Mouse (Mus musculus): ENCODE measurements around the gene Ncoa1.

Ncoa1 gene

DNA sequence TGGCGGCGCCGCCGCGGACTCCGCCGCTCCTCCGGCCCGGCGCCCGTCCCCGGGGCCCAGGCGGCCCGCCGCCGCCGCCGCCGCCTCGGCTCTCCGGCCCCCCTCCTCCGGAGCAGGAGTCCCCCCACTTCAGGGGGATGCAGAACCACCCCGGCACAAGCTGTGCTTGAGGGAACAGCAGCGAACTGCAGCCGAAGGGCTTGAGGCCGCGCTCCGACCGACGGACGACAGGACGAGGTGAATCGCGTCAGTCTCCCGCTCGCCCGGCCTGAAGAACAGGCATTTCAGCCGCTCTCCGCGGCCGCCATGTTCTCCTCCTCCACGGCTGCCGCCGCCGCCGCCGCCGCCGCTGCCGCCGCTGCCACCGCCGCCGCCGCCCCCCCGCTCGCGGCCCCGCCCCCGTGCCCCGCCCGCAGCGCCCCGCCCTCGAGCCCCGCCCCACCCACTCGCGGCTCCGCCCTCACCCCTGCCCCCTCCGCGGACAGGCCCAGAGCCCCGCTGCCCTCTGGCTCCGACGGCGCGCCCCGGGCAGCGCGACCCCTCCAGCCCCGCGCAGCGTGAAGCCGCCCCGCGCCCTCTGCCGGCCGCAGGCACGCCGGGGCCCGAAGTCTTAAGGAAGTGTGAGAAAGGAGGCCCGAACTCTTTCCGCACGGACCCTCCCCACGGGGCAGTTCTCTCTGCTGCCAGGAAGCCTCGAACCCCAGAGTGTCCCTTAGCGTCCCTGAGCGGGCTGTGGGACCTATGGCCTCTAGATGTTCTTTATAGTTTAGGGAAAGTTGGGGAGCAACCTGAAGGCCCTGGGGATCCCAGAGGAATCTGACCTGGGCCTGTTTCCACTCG lies at the start of gene Ncoa1:
Gene Ncoa1, minus strand, starts transcription at position 351 of the 840 bp plus-strand sequence.
- DNase-seq = peak; percentile 83

DNA sequence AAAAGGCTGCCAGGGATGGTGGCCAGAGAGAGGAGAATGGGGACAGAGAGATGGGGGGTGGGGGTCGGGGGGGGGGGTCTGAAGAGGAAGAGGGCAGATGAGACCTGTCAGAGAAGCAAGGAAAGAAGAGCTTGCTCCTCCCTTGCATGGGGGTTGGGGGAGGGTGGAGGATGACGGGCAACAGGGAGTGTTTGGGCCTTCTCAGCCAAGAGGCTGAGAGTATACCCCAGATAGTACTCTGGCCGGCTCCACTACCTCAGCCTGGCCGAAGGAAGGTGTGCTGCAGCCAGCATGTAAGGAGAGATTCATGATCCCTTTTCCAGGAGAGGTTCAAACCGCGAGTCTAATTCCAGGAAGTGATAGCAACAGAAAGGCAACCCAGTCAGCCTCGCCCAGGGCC lies 47.6 kb upstream of the Ncoa1 start:
- no peak for DNase-seq

DNA sequence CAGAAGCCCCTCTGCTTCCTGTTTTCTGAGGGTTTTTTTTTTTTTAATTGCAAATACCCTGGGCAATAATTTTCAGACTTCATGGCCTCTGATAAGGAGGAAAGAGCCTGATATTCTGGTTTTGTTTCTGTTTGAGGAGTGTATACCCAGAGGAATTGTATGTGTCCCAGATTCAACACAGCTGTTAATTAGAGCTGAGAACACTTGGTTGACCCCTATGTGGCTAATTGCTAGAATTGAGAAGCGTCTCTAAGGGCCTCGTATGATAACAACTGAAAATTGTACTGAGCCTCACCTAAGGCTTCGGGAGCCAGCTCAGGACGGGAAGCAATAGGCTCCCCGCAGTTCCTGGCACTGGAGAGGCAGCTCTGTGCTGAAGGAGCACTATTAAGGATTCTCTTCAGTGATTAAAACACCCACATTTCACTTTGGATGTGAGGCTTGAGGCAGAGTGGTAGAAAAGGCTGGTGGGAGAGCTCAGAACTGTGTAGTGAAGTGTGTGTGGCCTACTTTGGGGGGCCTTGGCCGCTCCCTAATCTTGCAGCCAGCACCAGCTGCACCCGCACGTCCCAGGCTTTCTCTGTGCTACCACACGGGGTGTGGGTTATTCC lies 46.8 kb upstream of the Ncoa1 start:
- DNase-seq = no peak

DNA sequence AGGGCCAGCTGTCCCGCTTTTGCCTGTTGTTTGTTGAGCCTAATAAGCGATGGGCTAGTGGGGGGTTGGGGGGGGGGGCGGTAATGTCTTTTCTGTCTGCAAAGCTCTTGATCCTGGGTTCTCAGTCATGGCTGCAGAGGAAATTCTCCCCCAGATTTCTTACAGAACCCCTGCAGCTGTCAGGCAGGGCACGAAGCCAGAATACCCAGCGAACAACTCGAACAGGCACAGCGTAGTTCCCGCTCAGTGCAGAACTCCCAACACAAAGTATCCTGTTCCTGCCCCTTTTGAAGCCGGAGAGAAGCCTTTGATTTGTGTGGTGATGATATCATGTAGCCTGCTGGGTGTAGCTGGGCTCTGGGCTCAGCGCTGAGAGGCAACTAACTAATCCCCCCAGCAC lies 46.2 kb upstream of the Ncoa1 start:
- DNase-seq = peak; percentile 29

DNA sequence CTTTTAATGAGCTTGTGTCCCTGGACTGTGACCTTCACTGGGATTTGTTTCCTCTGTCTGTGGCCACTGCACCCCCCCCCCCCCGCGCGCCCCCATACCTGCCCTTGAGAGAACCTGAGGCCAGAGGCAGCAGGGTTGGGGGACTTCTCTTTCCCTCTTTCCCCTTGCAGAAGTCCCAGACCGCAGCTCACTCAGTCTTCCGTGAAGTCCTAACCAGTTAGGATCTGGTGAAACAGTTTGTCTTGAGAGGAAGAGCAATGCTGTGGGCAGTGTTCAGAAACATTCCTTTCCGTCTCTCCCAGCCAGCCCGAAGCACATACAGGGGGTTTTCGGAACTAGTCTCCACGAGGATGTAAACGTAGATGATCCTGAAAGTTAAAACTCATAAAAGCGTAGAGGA lies 42.0 kb upstream of the Ncoa1 start:
- DNase-seq = no peak

DNA sequence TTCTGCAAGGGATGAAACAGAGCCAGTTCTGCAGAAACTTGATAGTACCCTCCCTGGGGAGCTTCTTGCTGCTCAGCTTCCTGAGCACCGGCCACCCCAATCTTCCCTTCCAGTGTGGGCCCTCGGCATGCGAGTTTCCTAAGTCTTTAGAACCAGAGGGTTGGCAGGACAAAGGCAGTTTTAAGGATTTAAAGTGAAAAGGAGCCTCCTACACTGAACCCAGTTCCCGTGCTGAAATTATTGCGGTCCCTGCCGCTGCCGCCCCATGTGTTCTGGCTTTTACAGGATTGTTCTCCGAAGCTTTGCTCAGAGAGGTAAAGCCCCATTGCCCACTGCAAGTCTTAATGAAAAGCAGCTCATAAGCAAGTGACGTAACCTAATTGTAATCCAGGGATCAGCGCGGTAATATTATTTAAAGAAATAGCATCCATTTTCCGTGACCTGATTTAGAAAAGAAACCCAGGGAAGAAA lies 32.6 kb upstream of the Ncoa1 start:
- DNase-seq = no peak

DNA sequence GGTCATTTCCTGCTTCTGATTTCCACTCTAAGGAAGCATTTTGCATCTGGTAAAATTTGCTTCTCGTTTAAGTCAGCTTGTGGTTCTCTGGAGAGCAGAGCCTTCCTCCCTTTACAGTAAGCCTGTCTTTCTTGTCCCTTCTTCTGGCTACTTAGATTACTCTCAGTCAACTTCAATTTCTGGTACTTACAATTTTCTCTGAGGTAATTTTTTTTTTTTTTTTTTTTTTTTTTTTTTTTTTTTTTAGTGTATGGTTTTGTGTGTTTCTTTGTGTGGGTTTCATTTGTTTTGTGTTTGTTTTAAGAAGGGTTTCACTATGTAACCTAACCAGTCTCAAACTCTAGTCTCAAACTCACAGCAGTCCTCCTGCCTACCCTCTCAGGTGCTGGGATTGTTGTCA lies 31.2 kb upstream of the Ncoa1 start:
- DNase-seq = no peak

DNA sequence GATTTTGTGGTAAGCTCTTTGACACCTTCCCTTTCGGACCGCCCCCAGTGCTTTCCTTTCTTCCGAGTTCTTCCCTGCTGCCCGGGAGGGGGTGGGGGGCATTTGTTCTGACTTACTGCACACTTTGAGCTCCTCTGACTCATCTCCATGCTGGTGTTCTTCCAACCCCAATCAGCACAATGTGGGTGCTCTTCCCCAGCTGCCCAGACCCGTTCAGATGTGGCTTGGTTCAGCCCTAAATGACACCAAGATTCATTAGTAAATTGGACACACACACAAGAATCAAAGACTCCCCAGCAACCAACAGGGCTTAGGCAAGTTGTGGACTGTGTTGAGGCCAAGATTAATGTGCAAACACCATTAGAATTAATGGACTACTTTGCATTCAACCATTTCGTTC lies 30.5 kb upstream of the Ncoa1 start:
- no peak for DNase-seq

DNA sequence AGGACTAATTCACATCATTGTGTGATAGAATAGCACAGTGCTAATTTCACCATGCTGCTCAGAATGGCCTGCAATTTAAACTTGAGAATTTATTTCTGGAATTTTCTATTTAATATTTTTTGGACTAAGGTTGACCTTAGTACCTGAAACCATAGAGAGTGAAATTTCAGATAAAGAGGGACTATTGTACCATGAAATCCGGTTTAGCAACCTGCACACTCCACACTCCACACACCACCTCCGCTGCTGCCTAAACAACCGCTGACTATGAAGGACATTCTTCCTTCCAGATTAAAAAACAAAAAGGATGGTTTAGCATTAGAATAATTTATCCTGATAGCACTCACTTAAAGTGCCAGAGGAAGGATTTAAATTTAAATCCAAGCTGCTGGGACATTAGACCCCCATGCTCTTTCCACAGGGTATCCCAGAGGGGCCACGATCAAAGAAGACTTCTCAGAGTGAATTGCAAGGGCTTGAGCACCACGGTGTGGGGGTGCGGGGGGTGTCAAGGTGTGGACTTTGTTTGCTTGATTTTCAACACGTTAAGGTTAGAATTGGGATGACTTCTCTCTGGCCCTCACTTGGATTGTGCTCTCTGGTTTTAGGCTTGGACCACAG lies 29.9 kb upstream of the Ncoa1 start:
- no peak for DNase-seq

DNA sequence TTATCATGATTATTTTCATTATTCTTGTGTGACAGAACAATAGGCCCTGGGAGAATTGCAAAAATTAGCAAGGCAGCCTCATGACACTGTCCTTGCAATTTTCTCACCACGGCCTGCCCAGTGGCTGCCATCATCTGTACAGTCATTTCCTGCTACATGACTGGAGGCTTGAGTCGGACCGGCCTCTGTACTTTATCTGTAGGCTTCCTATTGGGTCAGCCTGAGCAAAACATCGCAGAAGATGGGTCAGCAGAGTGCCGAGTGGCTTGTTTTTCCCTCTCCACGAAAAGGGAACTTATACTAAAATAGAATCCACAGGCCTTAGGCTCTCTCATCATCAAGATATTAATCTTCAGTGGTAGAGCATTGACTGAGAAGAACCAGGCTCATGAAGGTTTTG lies 28.3 kb upstream of the Ncoa1 start:
- DNase-seq = no peak

DNA sequence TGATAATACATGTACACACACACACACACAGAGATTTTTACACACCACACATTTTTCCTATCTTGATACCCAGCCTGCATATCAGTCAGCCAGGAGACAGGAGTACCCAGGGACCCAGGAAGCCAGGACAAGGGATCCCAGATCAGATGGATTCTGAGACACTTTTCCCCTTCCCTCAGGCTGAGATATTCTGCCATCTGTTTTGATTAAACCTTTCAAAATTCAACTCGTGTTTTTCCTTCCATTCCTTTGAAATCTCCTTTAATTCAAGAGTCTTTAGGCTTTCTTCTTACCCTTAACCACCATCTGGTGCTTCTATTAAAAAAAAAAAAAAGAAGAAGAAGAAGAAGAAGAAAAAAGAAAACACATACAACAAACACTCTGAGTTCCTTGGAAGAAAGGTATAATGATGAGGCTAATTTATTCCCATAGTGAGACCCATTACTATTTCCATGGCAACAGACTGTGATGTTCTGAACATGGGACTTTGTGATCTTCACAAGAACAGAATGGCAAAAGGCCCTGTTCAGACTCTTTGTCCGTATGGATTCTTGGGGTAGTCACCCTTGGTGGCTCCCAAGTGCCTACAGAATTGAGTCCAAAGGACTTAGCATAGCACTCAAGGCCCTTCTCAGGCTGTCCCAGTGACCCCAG lies 26.8 kb upstream of the Ncoa1 start:
- DNase-seq = no peak

DNA sequence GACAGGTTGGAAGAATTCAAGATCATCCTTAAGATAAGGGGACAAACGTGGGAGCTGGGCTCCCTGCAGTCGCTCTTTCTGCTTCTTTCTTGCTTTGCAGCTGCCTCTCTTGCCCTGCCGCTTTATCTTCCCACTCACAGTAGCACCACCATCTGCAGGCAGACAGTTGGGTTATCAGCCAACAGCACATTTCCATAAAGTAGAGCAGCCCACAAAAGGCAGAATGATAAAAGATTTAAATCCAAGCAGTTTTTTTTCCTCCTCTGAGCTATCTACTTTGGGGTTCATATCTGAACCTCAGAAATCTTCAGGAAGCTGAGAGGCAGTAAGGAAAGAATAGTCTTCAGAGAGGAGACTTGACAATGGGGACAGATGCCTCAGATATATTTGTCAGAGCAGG lies 24.9 kb upstream of the Ncoa1 start:
- peak; percentile 57 for DNase-seq

DNA sequence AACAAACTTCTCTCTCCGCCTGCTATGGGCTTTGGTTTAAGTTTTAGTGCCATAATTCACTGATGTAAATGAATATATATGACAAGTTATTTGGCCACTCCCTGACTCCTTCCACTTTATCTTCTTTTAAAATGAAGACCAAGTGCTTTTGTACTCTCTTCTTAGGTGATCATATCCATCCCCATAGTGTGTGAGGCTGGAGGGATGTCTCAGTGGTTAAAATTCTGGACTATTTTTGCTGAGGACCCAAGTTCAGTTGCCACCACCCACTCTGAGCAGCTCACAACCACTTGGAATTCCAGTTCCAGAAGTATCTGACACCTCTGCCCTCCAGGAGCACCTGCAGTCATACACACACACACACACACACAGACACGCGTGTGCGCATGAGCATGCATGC lies 23.5 kb upstream of the Ncoa1 start:
- no peak for DNase-seq

DNA sequence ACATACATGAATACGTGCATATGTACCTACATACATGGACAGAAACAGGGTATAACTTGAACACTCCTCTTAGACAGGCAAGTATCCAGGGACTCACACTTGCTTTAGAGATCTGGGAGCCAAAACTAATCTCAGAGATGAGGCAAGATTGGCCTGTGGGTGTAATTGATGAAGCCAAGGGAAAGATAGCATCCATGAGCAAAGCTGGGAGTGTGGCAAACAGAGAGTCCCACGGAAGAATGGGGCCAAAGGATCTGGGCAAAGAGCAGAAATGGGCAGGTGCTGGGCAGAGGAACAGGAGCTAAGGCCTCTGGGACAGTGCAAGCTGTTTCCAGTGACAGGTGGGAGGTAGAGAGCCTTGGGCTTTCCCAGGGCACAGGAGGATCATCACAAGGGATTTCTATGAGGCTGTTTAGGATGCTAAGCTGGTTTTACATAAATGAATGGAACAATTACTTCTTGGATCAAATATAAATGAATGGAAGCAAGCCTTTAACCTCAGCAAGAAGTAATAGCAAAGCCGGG lies 22.7 kb upstream of the Ncoa1 start:
- no peak for DNase-seq

DNA sequence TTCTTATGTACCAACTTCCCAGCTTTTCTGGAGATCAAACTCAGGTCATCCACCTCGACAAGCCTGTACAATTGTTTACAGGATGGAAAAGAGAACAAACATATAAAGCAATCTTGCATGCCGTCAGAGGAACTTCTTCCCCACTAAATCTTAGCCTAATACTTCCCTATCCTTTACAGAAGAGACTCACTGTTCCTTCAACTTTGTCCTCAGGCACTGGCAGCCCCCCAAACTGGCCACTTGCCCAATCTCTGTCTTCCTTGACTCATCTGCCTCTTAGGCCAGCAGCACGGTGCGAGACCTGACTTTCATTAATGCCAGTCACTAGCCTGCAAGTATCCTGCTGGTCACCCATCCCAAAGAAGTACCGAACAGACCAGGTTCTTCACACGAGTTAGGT lies 11.4 kb upstream of the Ncoa1 start:
- no peak for DNase-seq

DNA sequence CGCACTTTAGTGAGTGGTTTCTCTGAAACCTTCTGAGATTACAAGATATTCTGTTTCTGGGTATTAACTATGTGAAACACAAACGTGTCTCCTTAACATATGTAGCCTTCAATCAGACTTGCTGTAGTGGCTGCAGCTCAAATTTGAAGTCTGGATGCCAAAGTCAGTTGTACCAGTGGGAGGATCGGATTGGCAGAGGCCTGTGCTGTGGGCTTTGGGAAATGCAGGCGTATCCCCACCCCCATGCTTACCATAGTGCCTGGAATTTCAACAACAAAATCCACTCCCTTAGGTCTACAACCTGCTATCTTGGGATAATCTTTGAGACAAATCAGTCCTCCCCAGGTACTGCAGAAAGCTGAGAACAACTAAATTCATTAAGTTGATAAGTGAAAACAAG lies 6.4 kb upstream of the Ncoa1 start:
- DNase-seq = no peak

DNA sequence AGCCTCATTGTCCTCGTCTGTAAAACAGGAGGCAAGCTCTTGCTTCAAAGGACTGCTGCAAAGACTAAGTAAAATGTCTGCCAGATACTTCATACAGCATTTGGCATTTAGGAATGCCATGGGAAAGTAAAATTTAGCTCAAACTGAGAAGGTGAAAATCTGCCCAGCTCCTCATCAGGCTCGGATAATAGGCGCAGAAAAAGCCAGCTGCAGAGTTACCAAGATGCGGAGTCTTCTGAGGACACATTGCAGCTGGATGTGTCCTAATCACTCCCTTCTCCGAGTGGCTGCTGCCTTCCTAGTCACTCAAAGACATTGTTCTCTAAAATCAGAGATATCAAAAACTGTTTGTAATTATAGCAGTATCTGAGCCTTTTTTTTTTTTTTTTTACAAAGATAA lies 4.7 kb upstream of the Ncoa1 start:
- no peak for DNase-seq

DNA sequence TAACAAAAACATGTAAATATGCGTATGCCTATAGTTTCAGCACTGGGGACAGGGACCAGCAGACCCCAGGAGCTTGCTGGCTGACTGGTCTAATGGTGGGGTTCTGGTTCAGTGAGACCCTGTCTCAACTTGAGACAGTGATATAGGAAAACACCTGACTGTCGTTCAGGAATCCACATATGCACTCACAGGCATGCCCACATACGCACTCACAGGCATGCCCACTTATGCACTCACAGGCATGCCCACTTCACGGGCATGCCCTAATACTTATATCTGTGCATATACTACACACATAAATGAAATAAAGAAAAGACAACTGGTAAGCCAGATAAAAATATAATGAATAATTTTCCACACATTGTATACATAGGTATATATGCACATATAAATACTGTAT lies 3.3 kb upstream of the Ncoa1 start:
- DNase-seq = no peak

DNA sequence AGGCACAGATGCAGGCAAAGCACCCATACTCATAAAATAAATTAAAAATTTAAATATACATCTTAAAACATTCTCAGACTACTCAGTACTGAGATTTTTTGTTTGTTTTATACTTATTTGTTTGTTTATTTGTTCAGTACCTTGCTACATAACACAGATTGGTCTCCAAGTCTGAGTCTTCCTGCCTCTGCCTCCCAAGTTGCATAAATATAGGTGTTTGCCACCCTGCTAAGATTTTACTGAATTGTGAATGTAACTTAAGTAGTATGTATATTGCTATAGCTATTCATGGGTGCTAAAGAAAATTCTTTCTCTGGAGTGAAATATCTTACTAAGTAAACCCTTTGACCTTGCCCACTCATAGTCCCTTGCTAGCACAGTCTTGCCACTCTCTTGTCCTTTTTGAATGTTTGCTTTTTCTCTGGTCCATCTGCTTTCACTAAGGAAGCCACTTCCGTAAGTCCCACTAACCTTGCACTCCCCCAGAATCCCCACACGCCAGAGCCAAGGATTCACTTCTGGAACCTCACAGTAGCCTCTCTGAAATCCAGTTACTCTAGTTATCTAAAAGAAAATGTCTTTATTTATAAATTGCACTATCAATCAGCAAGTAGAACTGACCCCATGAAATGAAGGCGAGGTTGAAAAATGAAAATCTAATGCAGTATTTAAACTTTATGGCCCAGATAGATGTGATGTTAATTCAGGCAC lies 2.3 kb upstream of the Ncoa1 start:
- no peak for DNase-seq

DNA sequence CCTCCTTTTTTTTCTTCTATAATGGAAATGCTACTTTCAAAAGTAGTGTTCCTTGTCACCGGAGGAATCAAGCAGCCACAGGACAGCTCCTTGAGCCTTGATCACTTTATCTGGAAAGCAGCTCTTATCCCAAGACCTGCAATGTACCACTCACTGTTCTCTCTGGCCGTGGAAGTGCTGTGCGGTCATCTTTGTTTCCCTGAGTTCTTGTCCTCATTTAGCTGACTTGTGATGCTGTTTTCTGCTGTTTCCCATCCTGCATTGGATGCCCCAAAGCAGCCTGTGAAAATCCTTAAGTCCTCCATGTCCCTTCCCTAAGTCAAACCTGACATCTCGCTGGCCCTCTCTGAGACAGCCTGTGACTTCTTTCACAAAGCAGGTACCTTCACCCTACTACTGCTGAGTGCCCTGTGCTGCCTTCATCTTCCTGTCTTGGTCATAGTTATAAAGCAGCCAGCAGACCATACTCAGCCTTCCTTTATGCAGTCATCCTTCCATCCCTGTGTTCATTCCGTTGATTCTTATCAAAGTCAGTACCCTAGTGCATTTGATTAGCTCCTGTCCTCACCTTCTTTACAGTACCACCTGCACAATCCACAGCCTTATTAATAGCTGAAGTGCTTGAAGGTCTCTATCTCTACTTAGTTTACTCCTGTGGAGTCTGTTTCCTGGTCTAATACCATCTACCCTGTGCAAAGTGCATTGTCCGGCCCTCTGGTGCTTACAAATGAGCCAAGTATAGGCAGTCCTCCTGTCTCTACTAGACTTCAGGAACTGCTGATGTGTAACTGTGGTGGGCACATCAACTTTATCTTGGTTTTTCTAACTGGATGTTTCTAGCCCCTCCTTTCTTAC lies 1.2 kb upstream of the Ncoa1 start:
- no peak for DNase-seq

DNA sequence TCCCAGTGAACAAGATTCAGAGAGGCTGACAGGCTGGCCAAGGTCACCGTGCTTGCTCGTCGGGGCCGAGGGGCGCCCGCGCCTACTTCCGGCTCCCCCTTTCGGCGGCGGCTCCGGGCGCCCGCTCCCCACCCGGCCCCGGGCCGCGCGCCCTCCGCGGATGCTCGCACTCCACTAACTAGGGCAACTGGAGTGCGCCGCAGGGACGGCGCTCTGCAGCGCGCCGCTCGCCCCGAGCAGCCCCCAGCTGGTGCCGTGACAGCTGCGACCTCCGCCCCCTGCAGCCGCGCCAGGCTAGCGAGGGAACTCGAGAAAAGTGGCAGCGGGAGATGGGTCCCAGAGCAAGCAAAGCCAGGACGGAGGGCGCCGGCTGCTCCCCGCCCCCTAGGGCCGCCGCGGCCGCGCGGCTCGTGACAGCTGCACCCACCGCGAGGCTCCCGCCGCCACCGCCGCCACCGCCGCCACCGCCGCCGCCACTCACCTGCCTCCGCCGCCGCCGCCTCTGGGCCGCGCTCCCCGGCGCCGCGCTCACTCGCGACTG lies 621 bp downstream of the Ncoa1 start:
- peak; percentile 29 for DNase-seq
